Mouse (Mus musculus): ENCODE measurements at regions not wholly inside any gene's neighbourhood (a gene's known extent, or its start where the extent isn't known, plus 50 kb on each side); places are given as distances from the start of the nearest gene placed in this dataset.
A peak's percentile ranks its signal among the peaks of the same experiment; 100 is the strongest.
"Not testable (repeated sequence)": the region's sequence is repeated elsewhere in the genome, so short reads cannot be mapped to it uniquely, and the experiment has no call there.

DNA sequence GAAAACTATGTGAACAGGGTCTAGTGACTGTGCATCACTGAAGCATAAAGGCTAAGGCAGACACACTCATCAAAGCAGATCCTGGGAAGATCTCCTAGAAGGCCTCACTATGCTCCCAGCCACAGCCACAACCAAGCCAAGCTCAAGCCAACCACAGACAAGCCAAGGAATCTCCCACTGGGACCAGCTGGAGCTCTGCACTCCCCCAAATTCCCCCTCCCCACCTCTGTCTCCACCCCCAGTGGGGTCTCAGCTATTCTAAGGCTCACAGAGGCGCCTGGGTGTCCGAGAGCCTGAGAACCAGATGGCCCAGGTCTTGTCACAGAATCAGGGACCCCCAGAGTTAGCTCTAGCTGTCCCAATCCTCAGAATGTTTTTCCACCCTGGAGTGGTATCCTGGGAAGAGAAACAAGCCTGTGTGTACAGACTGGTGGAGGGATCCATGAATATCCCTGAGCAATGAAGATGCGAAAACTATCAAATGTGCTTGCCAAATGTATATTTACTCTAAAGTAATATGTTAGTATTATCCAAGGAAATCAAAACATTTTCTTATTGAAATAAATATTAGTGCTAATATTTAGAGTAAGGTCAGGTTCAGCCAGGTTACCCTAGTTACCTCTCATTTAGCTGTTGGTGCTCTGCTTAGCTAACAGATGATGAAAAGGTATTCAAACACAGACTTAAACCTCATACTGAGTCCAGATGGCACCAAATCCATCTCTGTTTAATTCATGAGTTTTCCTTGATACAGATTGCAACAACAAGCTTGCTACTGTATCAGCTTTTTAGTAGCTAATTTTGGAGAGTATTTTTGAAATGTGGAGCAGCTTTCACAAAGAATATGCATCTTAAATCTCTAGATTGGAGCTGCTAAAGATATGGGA, 292.5 kb upstream of the Cenpq start:
- TF ChIP-seq TBP (IDR thresholded peaks at IDR 0.05; ENCODE audit: low read depth, low read length), result no peak
- TF ChIP-seq GATA1 (IDR thresholded peaks at IDR 0.05; ENCODE audit: low read depth, low read length), result no peak
- no peak for TF ChIP-seq USF2 (IDR thresholded peaks at IDR 0.05; ENCODE audit: borderline replicate concordance in 1 of 2, insufficient read depth in 1 of 2, low read depth in 1 of 2, low read length in 2 of 2)
- TF ChIP-seq SMC3 (IDR thresholded peaks at IDR 0.05; ENCODE audit: low read depth, low read length), result no peak
- no peak for TF ChIP-seq POLR2A (IDR thresholded peaks at IDR 0.05; ENCODE audit: control insufficient read depth in 1 of 2, insufficient read depth in 1 of 2, low read depth in 1 of 2, low read length in 2 of 2, poor library complexity in 1 of 2)
- no peak for TF ChIP-seq ZMIZ1 (IDR thresholded peaks at IDR 0.05; ENCODE audit: low read depth, low read length)
- no peak for TF ChIP-seq MYB (IDR thresholded peaks at IDR 0.05; ENCODE audit: low read depth, low read length)
- TF ChIP-seq MXI1 (IDR thresholded peaks at IDR 0.05; ENCODE audit: low read depth, low read length), result no peak
- no peak for TF ChIP-seq NELFE (IDR thresholded peaks at IDR 0.05; ENCODE audit: low read depth, low read length)
- TF ChIP-seq TAL1 (IDR thresholded peaks at IDR 0.05; ENCODE audit: low read length), result no peak
- Histone ChIP-seq H3K9ac (ENCODE audit: control insufficient read depth, low read depth, low read length, poor library complexity, severe bottlenecking) (no peak overlapping the region), H3K79me2 (ENCODE audit: control insufficient read depth, insufficient read depth, low read length, poor library complexity) (no peaks in the 10 kb centered on the region), H3K4me3 (ENCODE audit: control insufficient read depth in 1 of 2, insufficient read depth in 1 of 2, low read depth in 2 of 2, low read length in 2 of 2) (no peak overlapping the region), H3K9me3 (replicated peaks; ENCODE audit: insufficient read depth, low read length) (no peaks in the 10 kb centered on the region), H3K36me3 (ENCODE audit: control insufficient read depth in 1 of 2, insufficient read depth in 2 of 2, low read length in 2 of 2) (no peaks in the 10 kb centered on the region), H3K4me1 (ENCODE audit: control insufficient read depth in 1 of 2, insufficient read depth in 2 of 2, low read length in 2 of 2) (no peaks in the 10 kb centered on the region), H3K27me3 (ENCODE audit: control insufficient read depth in 1 of 2, insufficient read depth in 2 of 2, low read length in 2 of 2) (no peaks in the 10 kb centered on the region), H3K27ac (ENCODE audit: control insufficient read depth, low read depth, low read length) (no peak overlapping the region)
- DNase-seq (ENCODE audit: low read depth, low spot score), result no peak

DNA sequence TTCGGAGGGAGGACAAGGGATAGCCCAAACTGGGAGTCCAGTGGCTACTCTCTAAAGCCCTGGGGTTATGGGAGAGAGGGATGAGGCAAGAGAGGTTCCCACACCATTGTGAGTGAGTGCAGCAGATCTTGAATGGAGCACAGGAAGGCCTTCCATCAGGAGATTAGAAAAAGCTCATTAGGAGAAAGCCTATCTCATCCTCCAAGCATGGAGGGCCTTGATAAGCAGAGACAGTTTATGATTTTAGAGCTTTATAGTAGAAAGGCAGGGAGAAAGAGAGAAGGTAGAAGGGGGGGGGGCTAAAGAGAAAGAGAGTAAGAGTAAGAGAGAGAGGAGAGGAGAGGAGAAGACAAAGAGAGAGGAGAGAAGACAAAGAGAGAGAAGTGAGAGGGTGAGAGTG, 282.0 kb upstream of the Cenpq start:
- DNase-seq (ENCODE audit: low read depth, low spot score), result peak; percentile 24
- Histone ChIP-seq H3K27me3 (ENCODE audit: control insufficient read depth in 1 of 2, insufficient read depth in 2 of 2, low read length in 2 of 2) (no peaks in the 10 kb centered on the region), H3K27ac (ENCODE audit: control insufficient read depth, low read depth, low read length) (no peak overlapping the region), H3K4me3 (ENCODE audit: control insufficient read depth in 1 of 2, insufficient read depth in 1 of 2, low read depth in 2 of 2, low read length in 2 of 2) (no peak overlapping the region), H3K36me3 (ENCODE audit: control insufficient read depth in 1 of 2, insufficient read depth in 2 of 2, low read length in 2 of 2) (no peaks in the 10 kb centered on the region), H3K9me3 (replicated peaks; ENCODE audit: insufficient read depth, low read length) (no peaks in the 10 kb centered on the region), H3K4me1 (ENCODE audit: control insufficient read depth in 1 of 2, insufficient read depth in 2 of 2, low read length in 2 of 2) (no peaks in the 10 kb centered on the region; a peak in 1 of 4 replicates), H3K9ac (ENCODE audit: control insufficient read depth, low read depth, low read length, poor library complexity, severe bottlenecking) (no peak overlapping the region), H3K79me2 (ENCODE audit: control insufficient read depth, insufficient read depth, low read length, poor library complexity) (no peaks in the 10 kb centered on the region)
- no peak for TF ChIP-seq UBTF (IDR thresholded peaks at IDR 0.05; ENCODE audit: borderline replicate concordance, insufficient read depth, low read depth, low read length)
- TF ChIP-seq EP300 (IDR thresholded peaks at IDR 0.05; ENCODE audit: low read depth in 1 of 2, low read length in 2 of 2), result peak; percentile 44 to 70; a peak in 3 of 4 replicates
- TF ChIP-seq GABPA (IDR thresholded peaks at IDR 0.05; ENCODE audit: low read depth, low read length), result no peak
- TF ChIP-seq TCF12 (IDR thresholded peaks at IDR 0.05; ENCODE audit: low read depth, low read length), result peak; percentile 73; the same call in 1 of the 2 replicates
- 0 out of 2 replicates have a peak, but pooled peaks have one; percentile 46 for TF ChIP-seq GATA1 (IDR thresholded peaks at IDR 0.05; ENCODE audit: low read depth, low read length)
- no peak for TF ChIP-seq USF1 (IDR thresholded peaks at IDR 0.05; ENCODE audit: low read depth, low read length)
- TF ChIP-seq RCOR1 (IDR thresholded peaks at IDR 0.05; ENCODE audit: low read depth, low read length), result peak; percentile 45; the same call in 1 of the 2 replicates

DNA sequence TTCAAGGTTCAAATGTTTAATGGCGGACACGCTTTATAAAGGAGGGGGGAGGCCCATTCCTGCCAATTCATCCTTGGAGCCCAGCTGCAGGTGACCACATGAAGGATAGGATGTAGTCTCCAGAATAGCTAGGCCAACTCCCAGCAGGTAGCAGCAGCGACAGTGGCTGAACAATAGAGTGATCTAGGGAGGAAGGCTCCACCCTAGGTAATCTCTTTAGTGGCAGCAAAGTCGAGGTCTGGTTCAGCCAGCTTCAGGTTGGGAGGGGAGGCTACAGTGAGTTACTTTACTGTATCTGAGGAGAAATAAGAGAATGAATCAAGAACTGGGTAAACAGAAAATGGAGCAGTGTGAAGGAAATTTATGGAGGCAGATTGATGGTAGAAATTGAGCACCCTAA, 264.6 kb upstream of the Cenpq start:
- not testable (repeated sequence) for H3K79me2 ChIP-seq (ENCODE audit: control insufficient read depth, insufficient read depth, low read length, poor library complexity); DNase-seq (ENCODE audit: low read depth, low spot score)

DNA sequence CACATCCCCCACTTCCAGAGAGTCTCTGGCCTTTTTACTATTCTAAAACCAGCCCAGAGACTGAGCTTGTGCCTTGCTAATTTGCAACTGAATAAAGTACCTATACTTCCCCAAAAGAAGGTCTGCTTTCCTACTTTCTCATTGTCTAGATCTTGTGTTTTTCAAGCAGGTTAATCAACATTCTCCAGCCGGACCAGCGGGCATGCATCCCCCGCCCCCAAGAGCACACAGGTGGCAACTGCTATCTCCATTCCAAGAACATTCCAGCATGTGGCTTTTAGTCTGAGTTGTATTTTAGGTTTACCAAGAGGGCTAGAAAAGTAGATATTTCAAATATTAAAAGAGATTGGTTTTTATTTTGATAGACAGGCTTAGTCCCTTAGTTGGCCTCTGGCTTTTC, 255.5 kb upstream of the Cenpq start:
- H3K4me3 ChIP-seq (ENCODE audit: control insufficient read depth in 1 of 2, insufficient read depth in 1 of 2, low read depth in 2 of 2, low read length in 2 of 2); H3K36me3 ChIP-seq (ENCODE audit: control insufficient read depth in 1 of 2, insufficient read depth in 2 of 2, low read length in 2 of 2); H3K9ac ChIP-seq (ENCODE audit: control insufficient read depth, low read depth, low read length, poor library complexity, severe bottlenecking); H3K9me3 ChIP-seq (replicated peaks; ENCODE audit: insufficient read depth, low read length); H3K27me3 ChIP-seq (ENCODE audit: control insufficient read depth in 1 of 2, insufficient read depth in 2 of 2, low read length in 2 of 2); H3K79me2 ChIP-seq (ENCODE audit: control insufficient read depth, insufficient read depth, low read length, poor library complexity); DNase-seq (ENCODE audit: low read depth, low spot score); H3K4me1 ChIP-seq (ENCODE audit: control insufficient read depth in 1 of 2, insufficient read depth in 2 of 2, low read length in 2 of 2); H3K27ac ChIP-seq (ENCODE audit: control insufficient read depth, low read depth, low read length): not testable (repeated sequence)

More for the DNA sequence above, 264.6 kb upstream of the Cenpq start:
- H3K27ac ChIP-seq (ENCODE audit: control insufficient read depth, low read depth, low read length); H3K4me1 ChIP-seq (ENCODE audit: control insufficient read depth in 1 of 2, insufficient read depth in 2 of 2, low read length in 2 of 2); H3K4me3 ChIP-seq (ENCODE audit: control insufficient read depth in 1 of 2, insufficient read depth in 1 of 2, low read depth in 2 of 2, low read length in 2 of 2); H3K27me3 ChIP-seq (ENCODE audit: control insufficient read depth in 1 of 2, insufficient read depth in 2 of 2, low read length in 2 of 2); H3K9me3 ChIP-seq (replicated peaks; ENCODE audit: insufficient read depth, low read length); H3K9ac ChIP-seq (ENCODE audit: control insufficient read depth, low read depth, low read length, poor library complexity, severe bottlenecking); H3K36me3 ChIP-seq (ENCODE audit: control insufficient read depth in 1 of 2, insufficient read depth in 2 of 2, low read length in 2 of 2): not testable (repeated sequence)

Data from MEL (cell line).